Mouse (Mus musculus): ENCODE measurements around the gene Pomt1.

- TF ChIP-seq CTCF (IDR thresholded peaks at IDR 0.05; ENCODE audit: control insufficient read depth, insufficient read depth, insufficient replicate concordance, low read depth, low read length) (no peak), POLR2A (IDR thresholded peaks at IDR 0.05; ENCODE audit: control insufficient read depth, low read depth, low read length) (no peak)
Observed at GRCm38 (mm10) chr2:32299469-32299868, 63.1 kb downstream of the Pomt1 start.

All from testis, adult 2 months (tissue).